In the genomic region with DNA sequence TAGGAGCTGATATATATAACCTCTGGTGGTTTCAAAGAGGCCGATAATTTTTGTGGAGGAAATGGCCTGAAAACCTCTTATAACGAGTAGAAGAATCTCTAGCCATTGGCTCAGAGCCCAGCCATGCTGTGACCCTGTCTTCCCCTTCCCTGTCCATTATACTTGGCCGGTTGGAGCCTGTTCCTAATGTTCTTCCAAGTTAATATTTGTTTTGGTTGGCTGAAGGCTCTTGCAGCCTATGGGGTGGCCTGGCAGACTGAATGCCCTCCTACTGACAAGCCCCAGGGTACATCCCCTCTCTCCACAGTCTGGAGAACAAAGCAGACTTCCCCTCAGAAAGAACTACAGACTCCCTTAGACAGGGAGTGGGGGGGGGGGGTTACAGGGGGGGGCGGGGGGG, we compare ENCODE assay signal across 8 mouse cellular contexts.
DNase-seq lines count a peak whose midpoint lies in the region; ATAC-seq and TF ChIP-seq lines count a peak whose summit lies in the region.

No protein-coding gene starts in this region.

- peak overlapping the region; percentile 18; the same call in 1 of the 2 replicates for H3K27ac ChIP-seq in heart, adult 2 months

- H3K27me3 ChIP-seq in heart, adult 2 months (ENCODE audit: control insufficient read depth, insufficient read depth, low read length) = no peaks in the 10 kb centered on the region

- intact Hi-C loops in heart, adult 2 months (cut with DNase I) = no loop called here

- H3K36me3 ChIP-seq in heart, adult 2 months (ENCODE audit: control insufficient read depth, insufficient read depth, low read length) = no peaks in the 10 kb centered on the region

- no peak overlapping the region for H3K9ac ChIP-seq in heart, adult 2 months (ENCODE audit: low read depth, low read length)

- no peak for ATAC-seq in activated CD4-positive, CD25-positive, alpha-beta regulatory T cell, adult 4 months

- no peaks in the 10 kb centered on the region for H3K79me2 ChIP-seq in heart, adult 2 months (replicated peaks; ENCODE audit: control insufficient read depth, insufficient read depth, low read length)

- no peak for TF ChIP-seq CTCF in heart, adult 2 months (IDR thresholded peaks at IDR 0.05)

- H3K4me1 ChIP-seq in heart, adult 2 months (ENCODE audit: control insufficient read depth, insufficient read depth, low read length) = peaks cover 12% of the 10 kb centered on the region

- no peak for TF ChIP-seq POLR2A in heart, adult 2 months (IDR thresholded peaks at IDR 0.05; ENCODE audit: insufficient read depth, low read depth, low read length)

- WGBS in heart, adult 2 months = 9% methylated on average over 4 of the region's 4 CpGs

- TF ChIP-seq EP300 in heart, adult 2 months (IDR thresholded peaks at IDR 0.05; ENCODE audit: insufficient read depth, low read depth, low read length) = no peak

- no peak overlapping the region for H3K4me3 ChIP-seq in heart, adult 2 months

- peak; percentile 43 to 66 for DNase-seq in adrenal gland, adult (ENCODE audit: inconsistent age in 2 of 2, low spot score in 1 of 2)
- no peak for DNase-seq in adrenal gland, adult 8-10 months
- DNase-seq in adrenal gland, postnatal 36 days = peak; percentile 54 to 67
- peak in 1 of 2 experiments; percentile 52 for DNase-seq in heart, adult 2 months
- DNase-seq in kidney, adult 8-10 months = peak; percentile 87 to 91
- DNase-seq in lung, postnatal 14 days = peak; percentile 58
- DNase-seq in spleen, postnatal 10 days (ENCODE audit: low spot score in 2 of 2) = no peak

Comparison
In these comparisons a context has a peak if more than half of its experiments do, and no peak if none do; other contexts are left out.
1. DNase-seq: peak in adrenal gland, adult (2 of 2), adrenal gland, postnatal 36 days (2 of 2), kidney, adult 8-10 months (2 of 2) and lung, postnatal 14 days (single experiment); none in adrenal gland, adult 8-10 months (single experiment) and spleen, postnatal 10 days (0 of 2).